Comparison of ENCODE assay signal across 8 mouse cellular contexts in the genomic region with DNA sequence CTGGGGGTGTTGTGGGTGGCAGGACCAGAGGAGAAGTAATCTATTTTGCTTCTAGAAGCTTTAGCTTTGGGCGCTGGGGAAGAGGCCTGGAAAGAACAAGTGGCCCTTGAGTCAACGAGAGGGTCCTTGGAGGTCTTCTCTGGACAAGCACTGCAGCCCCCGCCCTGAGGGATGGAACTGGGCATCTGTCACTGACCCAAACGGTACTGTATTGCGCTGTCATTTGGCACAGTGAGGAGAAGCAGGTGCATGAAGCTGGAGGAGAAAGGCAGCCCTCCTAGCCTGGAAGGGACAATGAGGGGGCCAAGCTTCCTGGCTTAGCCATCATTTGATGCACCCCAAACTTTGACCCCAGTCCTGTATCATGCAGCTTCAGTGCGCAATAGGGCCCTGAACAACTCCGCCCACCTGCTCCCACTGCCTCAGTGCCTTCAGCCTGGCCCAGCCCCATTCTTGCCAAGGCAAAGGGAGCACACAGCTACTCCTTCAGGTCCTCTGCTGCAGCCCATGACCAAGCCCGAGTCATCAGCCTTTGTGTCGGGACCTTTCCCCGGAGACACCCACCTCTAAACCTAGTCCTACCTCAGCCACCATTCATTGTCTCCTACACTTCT. TPM values are rescaled to one million over a fixed set of nuclear protein-coding genes. Genes with fewer than 3 reads are reported as not detected.
DNase-seq lines count a peak whose midpoint lies in the region; ATAC-seq and TF ChIP-seq lines count a peak whose summit lies in the region.

No protein-coding gene starts in this region.

- no peak for ATAC-seq in forebrain, postnatal 0 days
- no peak for ATAC-seq in midbrain, embryonic 12.5 days (ENCODE audit: low FRiP score, low read depth)

- peak overlapping the region; percentile 92 for H3K4me2 ChIP-seq in forebrain, postnatal 0 days (ENCODE audit: low read depth)
- peak overlapping the region; percentile 83 for H3K4me2 ChIP-seq in midbrain, embryonic 12.5 days (replicated peaks)

- H3K9me3 ChIP-seq in forebrain, postnatal 0 days (ENCODE audit: low read length): no peaks in the 10 kb centered on the region
- H3K9me3 ChIP-seq in midbrain, embryonic 12.5 days: no peaks in the 10 kb centered on the region

- peak; percentile 67 to 79 for DNase-seq in adrenal gland, adult (ENCODE audit: inconsistent age in 2 of 2, low spot score in 1 of 2)
- no peak for DNase-seq in adrenal gland, postnatal 10 days
- peak; percentile 37 for DNase-seq in spleen, adult 12 weeks (ENCODE audit: low spot score)
- no peak for DNase-seq in spleen, postnatal 14 days (ENCODE audit: low spot score in 2 of 2)
- DNase-seq in forebrain, postnatal 0 days: peak; percentile 35
- DNase-seq in kidney, postnatal 4 days: peak; percentile 49 to 69
- DNase-seq in urinary bladder, postnatal 4 days (ENCODE audit: low spot score in 2 of 2): no peak

- H3K36me3 ChIP-seq in forebrain, postnatal 0 days (ENCODE audit: insufficient read depth): peaks cover 24% of the 10 kb centered on the region
- H3K36me3 ChIP-seq in midbrain, embryonic 12.5 days: peaks cover 27% of the 10 kb centered on the region

- peak overlapping the region; percentile 100 for H3K27ac ChIP-seq in forebrain, postnatal 0 days (ENCODE audit: low read depth, low read length)
- H3K27ac ChIP-seq in midbrain, embryonic 12.5 days (replicated peaks): peak overlapping the region; percentile 94

- 25% methylated on average over 10 of the region's 10 CpGs for WGBS in forebrain, postnatal 0 days
- 46% methylated on average over 10 of the region's 10 CpGs for WGBS in midbrain, embryonic 12.5 days

- peak overlapping the region; percentile 67 for H3K9ac ChIP-seq in forebrain, postnatal 0 days
- H3K9ac ChIP-seq in midbrain, embryonic 12.5 days (replicated peaks): peak overlapping the region; percentile 99

- TF ChIP-seq CTCF in forebrain, postnatal 0 days (IDR thresholded peaks at IDR 0.05; ENCODE audit: low read depth): no peak

- H3K4me3 ChIP-seq in forebrain, postnatal 0 days (ENCODE audit: low read depth, low read length): peak overlapping the region; percentile 84
- H3K4me3 ChIP-seq in midbrain, embryonic 12.5 days: peak overlapping the region; percentile 90

- peaks cover 16% of the 10 kb centered on the region for H3K4me1 ChIP-seq in forebrain, postnatal 0 days (ENCODE audit: insufficient read depth)
- peaks cover 43% of the 10 kb centered on the region for H3K4me1 ChIP-seq in midbrain, embryonic 12.5 days

- no peaks in the 10 kb centered on the region for H3K27me3 ChIP-seq in forebrain, postnatal 0 days (ENCODE audit: insufficient read depth, low read length)
- no peaks in the 10 kb centered on the region for H3K27me3 ChIP-seq in midbrain, embryonic 12.5 days

RNA-seq across cellular contexts. Expression of gene Calm3, which starts 1.4 kb away (rescaled TPM):
- total RNA-seq in adrenal gland, postnatal 10 days (2021): 100 to 1,000 TPM; 224 to 252 TPM
- 1,323 and 1,444 TPM in 2 replicates for total RNA-seq in forebrain, postnatal 0 days (2014; rRNA removed)
- 403 and 424 TPM in 2 replicates for polyA plus RNA-seq in forebrain, postnatal 0 days (2015; fragmentation: Nextera tagmentation; extraction: Ambion mirVana)
- 223 and 224 TPM in 2 replicates for polyA plus RNA-seq in midbrain, embryonic 12.5 days (2016; fragmentation: Nextera tagmentation; extraction: Ambion mirVana)

RNA-seq across cellular contexts. Expression of gene Ptgir, which starts 16.2 kb away (rescaled TPM):
- 1 to 10 TPM; 1.2 to 2.0 TPM for total RNA-seq in adrenal gland, postnatal 10 days (2021)
- total RNA-seq in forebrain, postnatal 0 days (2014; rRNA removed): 0.15 TPM in 1 of 2 replicates, not detected in the other
- 0.08 and 0.09 TPM in 2 replicates for polyA plus RNA-seq in forebrain, postnatal 0 days (2015; fragmentation: Nextera tagmentation; extraction: Ambion mirVana)
- polyA plus RNA-seq in midbrain, embryonic 12.5 days (2016; fragmentation: Nextera tagmentation; extraction: Ambion mirVana): 1.1 and 1.2 TPM in 2 replicates

RNA-seq across cellular contexts. Expression of gene Pnmal2, which starts 22.0 kb away (rescaled TPM):
- 10 to 100 TPM; 18.3 to 23.9 TPM for total RNA-seq in adrenal gland, postnatal 10 days (2021)
- total RNA-seq in forebrain, postnatal 0 days (2014; rRNA removed): 98.9 and 133 TPM in 2 replicates
- 87.5 and 134 TPM in 2 replicates for polyA plus RNA-seq in forebrain, postnatal 0 days (2015; fragmentation: Nextera tagmentation; extraction: Ambion mirVana)
- polyA plus RNA-seq in midbrain, embryonic 12.5 days (2016; fragmentation: Nextera tagmentation; extraction: Ambion mirVana): 49.3 and 55.3 TPM in 2 replicates

RNA-seq across cellular contexts. Expression of gene Gng8, which starts 30.9 kb away (rescaled TPM):
- 1 to 10 TPM in 1 of 2 experiments, under 1 TPM in 1; 0.84 to 2.0 TPM for total RNA-seq in adrenal gland, postnatal 10 days (2021)
- total RNA-seq in forebrain, postnatal 0 days (2014; rRNA removed): not detected in 2 replicates
- polyA plus RNA-seq in forebrain, postnatal 0 days (2015; fragmentation: Nextera tagmentation; extraction: Ambion mirVana): 9.3 and 16.4 TPM in 2 replicates
- 12.1 and 26.0 TPM in 2 replicates for polyA plus RNA-seq in midbrain, embryonic 12.5 days (2016; fragmentation: Nextera tagmentation; extraction: Ambion mirVana)

RNA-seq across cellular contexts. Expression of gene Pnmal1, which starts 37.0 kb away (rescaled TPM):
- 1 to 10 TPM; 4.5 to 5.1 TPM for total RNA-seq in adrenal gland, postnatal 10 days (2021)
- total RNA-seq in forebrain, postnatal 0 days (2014; rRNA removed): 53.4 and 64.8 TPM in 2 replicates
- polyA plus RNA-seq in forebrain, postnatal 0 days (2015; fragmentation: Nextera tagmentation; extraction: Ambion mirVana): 51.1 and 61.5 TPM in 2 replicates
- 28.8 and 34.8 TPM in 2 replicates for polyA plus RNA-seq in midbrain, embryonic 12.5 days (2016; fragmentation: Nextera tagmentation; extraction: Ambion mirVana)

Comparison
In these comparisons a context has a peak if more than half of its experiments do, and no peak if none do; other contexts are left out.
1. DNase-seq: peak in adrenal gland, adult (2 of 2), spleen, adult 12 weeks (single experiment), forebrain, postnatal 0 days (single experiment) and kidney, postnatal 4 days (2 of 2); none in adrenal gland, postnatal 10 days (single experiment), spleen, postnatal 14 days (0 of 2) and urinary bladder, postnatal 4 days (0 of 2).